10 mouse cellular contexts compared by ENCODE assay signal in the genomic region with DNA sequence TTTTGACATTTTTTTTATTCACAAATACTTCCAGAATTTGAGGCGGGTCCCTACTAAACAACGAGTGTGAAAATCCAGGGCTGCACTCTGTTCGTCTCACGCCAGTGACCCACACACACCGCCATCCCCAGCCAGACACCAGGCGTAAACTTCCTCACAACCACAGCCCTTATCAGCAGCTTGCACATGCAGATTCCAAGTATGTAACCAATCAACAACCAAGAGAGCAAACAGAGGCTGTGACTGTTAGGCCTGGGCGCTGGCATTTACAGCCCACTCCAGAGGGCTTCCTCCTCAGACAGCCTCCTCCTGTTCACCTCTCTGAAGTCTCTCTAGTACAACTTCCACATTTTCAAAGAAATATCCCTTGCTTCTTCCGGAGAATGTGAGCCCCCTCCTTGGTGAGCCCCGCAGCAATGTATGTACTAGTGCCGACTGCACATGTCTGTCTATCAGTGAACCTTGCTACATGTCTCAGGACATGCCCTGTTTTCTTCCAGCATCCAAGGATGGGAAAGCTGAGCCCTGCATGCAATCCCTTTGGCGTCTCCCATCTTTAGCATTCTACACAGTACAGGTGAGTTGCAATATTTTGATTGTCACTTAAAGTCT. TPM values are rescaled to one million over a fixed set of nuclear protein-coding genes. Genes with fewer than 3 reads are reported as not detected.
A peak's percentile ranks its signal among the peaks of the same experiment; 100 is the strongest.
DNase-seq lines count a peak whose midpoint lies in the region; ATAC-seq and TF ChIP-seq lines count a peak whose summit lies in the region.
"Had no signal": no experiment of that assay in that cellular context is flagged by ENCODE, and none has a peak within 500 bp of the region (broad histone marks: within the 10 kb centered on the region; RNA-seq: fewer than 3 reads in every experiment).

No protein-coding gene starts in this region.

- no peaks in the 10 kb centered on the region for H3K36me3 ChIP-seq in midbrain, embryonic 13.5 days
- H3K36me3 ChIP-seq in midbrain, embryonic 10.5 days = no peaks in the 10 kb centered on the region
- H3K36me3 ChIP-seq in forebrain, embryonic 16.5 days (ENCODE audit: control insufficient read depth, insufficient read depth) = no peaks in the 10 kb centered on the region
- H3K36me3 ChIP-seq in liver, embryonic 14.5 days (replicated peaks; ENCODE audit: control insufficient read depth, insufficient read depth, low read depth) = no peaks in the 10 kb centered on the region
- H3K36me3 ChIP-seq in neural tube, embryonic 14.5 days (ENCODE audit: control insufficient read depth, insufficient read depth, low read length) = no peaks in the 10 kb centered on the region

- H3K9ac ChIP-seq in midbrain, embryonic 13.5 days (replicated peaks) = no peak overlapping the region
- no peak overlapping the region for H3K9ac ChIP-seq in forebrain, embryonic 16.5 days (replicated peaks; ENCODE audit: low read depth, low read length)
- no peak overlapping the region for H3K9ac ChIP-seq in liver, embryonic 14.5 days (replicated peaks)
- H3K9ac ChIP-seq in neural tube, embryonic 14.5 days (replicated peaks; ENCODE audit: low read depth, low read length) = no peak overlapping the region

- peak overlapping the region; percentile 94 for H3K4me2 ChIP-seq in midbrain, embryonic 13.5 days (replicated peaks)
- peak overlapping the region; percentile 29 for H3K4me2 ChIP-seq in forebrain, embryonic 16.5 days (ENCODE audit: low read length)
- H3K4me2 ChIP-seq in liver, embryonic 14.5 days (ENCODE audit: low read depth) = no peak overlapping the region
- peak overlapping the region; percentile 88 for H3K4me2 ChIP-seq in neural tube, embryonic 14.5 days (ENCODE audit: low read depth, low read length)

- no peaks in the 10 kb centered on the region for H3K9me3 ChIP-seq in midbrain, embryonic 13.5 days
- H3K9me3 ChIP-seq in midbrain, embryonic 10.5 days (replicated peaks) = no peaks in the 10 kb centered on the region
- H3K9me3 ChIP-seq in forebrain, embryonic 16.5 days (ENCODE audit: control insufficient read depth, low read length) = no peaks in the 10 kb centered on the region
- no peaks in the 10 kb centered on the region for H3K9me3 ChIP-seq in liver, embryonic 14.5 days (ENCODE audit: control insufficient read depth, low read length)
- no peaks in the 10 kb centered on the region for H3K9me3 ChIP-seq in neural tube, embryonic 14.5 days (ENCODE audit: control insufficient read depth, low read length)

- peak overlapping the region; percentile 52 for H3K4me3 ChIP-seq in midbrain, embryonic 13.5 days (replicated peaks)
- H3K4me3 ChIP-seq in midbrain, embryonic 10.5 days = no peak overlapping the region
- peak overlapping the region; percentile 6; the same call in 1 of the 2 replicates for H3K4me3 ChIP-seq in forebrain, embryonic 16.5 days (replicated peaks; ENCODE audit: low read length)
- H3K4me3 ChIP-seq in liver, embryonic 14.5 days (ENCODE audit: insufficient read depth in 1 of 2, low read depth in 2 of 2, low read length in 2 of 2) = no peak overlapping the region
- peak overlapping the region; percentile 50 for H3K4me3 ChIP-seq in neural tube, embryonic 14.5 days (ENCODE audit: low read depth, low read length)
- H3K4me3 ChIP-seq: heart, adult 2 months had no signal

- no peak for DNase-seq in midbrain, embryonic 10.5 days (ENCODE audit: low spot score)
- peak; percentile 20 to 37 (median 20) for DNase-seq in liver, embryonic 14.5 days (ENCODE audit: low read depth in 3 of 3, low spot score in 3 of 3)
- DNase-seq in frontal cortex, postnatal 25 days (ENCODE audit: low spot score in 2 of 2) = no peak
- no peak for DNase-seq in testis, postnatal 14 days (ENCODE audit: low spot score)
- no peak for DNase-seq in kidney, adult 8-10 months
- DNase-seq: heart, adult 2 months had no signal

- 71% methylated on average over 11 of the region's 11 CpGs for WGBS in midbrain, embryonic 13.5 days
- WGBS in midbrain, embryonic 10.5 days = 74% methylated on average over 11 of the region's 11 CpGs
- WGBS in forebrain, embryonic 16.5 days = 81% methylated on average over 11 of the region's 11 CpGs
- WGBS in liver, embryonic 14.5 days (ENCODE audit: insufficient replicate concordance) = 5% methylated on average over 11 of the region's 11 CpGs
- 72% methylated on average over 11 of the region's 11 CpGs for WGBS in neural tube, embryonic 14.5 days

- 0 out of 2 replicates have a peak overlapping the region, but pooled peaks have one; percentile 1 for H3K27ac ChIP-seq in midbrain, embryonic 13.5 days
- H3K27ac ChIP-seq in midbrain, embryonic 10.5 days (replicated peaks) = no peak overlapping the region
- no peak overlapping the region for H3K27ac ChIP-seq in forebrain, embryonic 16.5 days (ENCODE audit: low read length)
- no peak overlapping the region for H3K27ac ChIP-seq in liver, embryonic 14.5 days
- no peak overlapping the region for H3K27ac ChIP-seq in neural tube, embryonic 14.5 days (ENCODE audit: low read depth, low read length)
- H3K27ac ChIP-seq: heart, adult 2 months had no signal

- no peak for ATAC-seq in midbrain, embryonic 13.5 days
- ATAC-seq in forebrain, embryonic 16.5 days = no peak
- ATAC-seq in liver, embryonic 14.5 days (ENCODE audit: insufficient read depth) = peak; percentile 84
- ATAC-seq in neural tube, embryonic 14.5 days (ENCODE audit: low read depth) = no peak
- ATAC-seq: inflammation-experienced regulatory T-cells, adult 6 months had no signal

- peaks cover 33% of the 10 kb centered on the region for H3K4me1 ChIP-seq in midbrain, embryonic 13.5 days (replicated peaks)
- H3K4me1 ChIP-seq in midbrain, embryonic 10.5 days = peaks cover 26% of the 10 kb centered on the region
- H3K4me1 ChIP-seq in forebrain, embryonic 16.5 days (replicated peaks; ENCODE audit: control insufficient read depth, insufficient read depth, low read length) = peaks cover 26% of the 10 kb centered on the region
- H3K4me1 ChIP-seq in liver, embryonic 14.5 days (replicated peaks; ENCODE audit: control insufficient read depth in 2 of 2, insufficient read depth in 2 of 2, low read length in 1 of 2) = peaks cover 0 to 5% of the 10 kb centered on the region in 2 experiments; a peak in 1 of 4 replicates
- H3K4me1 ChIP-seq in neural tube, embryonic 14.5 days (ENCODE audit: control insufficient read depth, insufficient read depth, low read length) = peaks cover 9% of the 10 kb centered on the region; the same call in 1 of the 2 replicates

- peaks cover 9% of the 10 kb centered on the region for H3K27me3 ChIP-seq in midbrain, embryonic 13.5 days
- H3K27me3 ChIP-seq in midbrain, embryonic 10.5 days (ENCODE audit: low read depth, poor library complexity, severe bottlenecking) = peaks cover 56% of the 10 kb centered on the region
- H3K27me3 ChIP-seq in forebrain, embryonic 16.5 days (replicated peaks; ENCODE audit: control insufficient read depth, insufficient read depth, low read length) = peaks cover 4% of the 10 kb centered on the region
- peaks cover 26% of the 10 kb centered on the region for H3K27me3 ChIP-seq in liver, embryonic 14.5 days (ENCODE audit: control insufficient read depth, insufficient read depth, low read length)
- H3K27me3 ChIP-seq in neural tube, embryonic 14.5 days (ENCODE audit: control insufficient read depth, insufficient read depth, low read length) = 0 out of 2 replicates have a peak, but pooled peaks cover 2% of the 10 kb centered on the region

- peak; percentile 59 for TF ChIP-seq EP300 in liver, embryonic 14.5 days (IDR thresholded peaks at IDR 0.05; ENCODE audit: low read depth)

- TF ChIP-seq CTCF in liver, embryonic 14.5 days (IDR thresholded peaks at IDR 0.05; ENCODE audit: low read depth) = no peak

RNA-seq across cellular contexts. Expression of gene St6galnac5, which starts 2.5 kb away (rescaled TPM):
- polyA plus RNA-seq in midbrain, embryonic 13.5 days (2015; fragmentation: Nextera tagmentation; extraction: Ambion mirVana) = 15.3 and 17.8 TPM in 2 replicates
- 1.5 and 1.8 TPM in 2 replicates for polyA plus RNA-seq in midbrain, embryonic 10.5 days (2016; fragmentation: Nextera tagmentation; extraction: Ambion mirVana)
- 18.5 and 23.1 TPM in 2 replicates for polyA plus RNA-seq in forebrain, embryonic 16.5 days (2015; fragmentation: Nextera tagmentation; extraction: Ambion mirVana)
- polyA plus RNA-seq in liver, embryonic 14.5 days (2012; rRNA removed) = 0.01 TPM in 2 replicates
- polyA plus RNA-seq in liver, embryonic 14.5 days (2014; fragmentation: Nextera tagmentation; extraction: Ambion mirVana) = 0.03 TPM in 1 of 2 replicates, not detected in the other
- 18.4 and 20.4 TPM in 2 replicates for polyA plus RNA-seq in neural tube, embryonic 14.5 days (2014; fragmentation: Nextera tagmentation; extraction: Ambion mirVana)

Comparison
In these comparisons a context has a peak if more than half of its experiments do, and no peak if none do; other contexts are left out.
1. H3K4me3 ChIP-seq: peak in midbrain, embryonic 13.5 days (single experiment), forebrain, embryonic 16.5 days (single experiment) and neural tube, embryonic 14.5 days (single experiment); none in midbrain, embryonic 10.5 days (single experiment) and liver, embryonic 14.5 days (0 of 2).
2. DNase-seq: peak in liver, embryonic 14.5 days (3 of 3); none in midbrain, embryonic 10.5 days (single experiment), frontal cortex, postnatal 25 days (0 of 2), testis, postnatal 14 days (single experiment) and kidney, adult 8-10 months (0 of 2).